ENCODE assay signal across 18 mouse cellular contexts in genomic region chr7:98342249-98342648, GRCm38 (mm10). TPM values are rescaled to one million over a fixed set of nuclear protein-coding genes. Genes with fewer than 3 reads are reported as not detected.
DNase-seq lines count a peak whose midpoint lies in the region; ATAC-seq and TF ChIP-seq lines count a peak whose summit lies in the region.
"Had no signal": no experiment of that assay in that cellular context is flagged by ENCODE, and none has a peak within 500 bp of the region (broad histone marks: within the 10 kb centered on the region; RNA-seq: fewer than 3 reads in every experiment).

No protein-coding gene starts in this region.

- peak; percentile 44 for DNase-seq in c-Kit-negative CD71-positive TER-119-positive erythroid progenitor cells, embryonic 14.5 days (ENCODE audit: low read depth, low spot score)
- peak; percentile 48 for DNase-seq in liver
- peak; percentile 50 to 63 (median 55) for DNase-seq in liver, embryonic 14.5 days (ENCODE audit: low read depth in 3 of 3, low spot score in 3 of 3)
- no peak for DNase-seq in neural tube, embryonic 10.5 days (ENCODE audit: extremely low spot score, low spot score)
- DNase-seq in urinary bladder, postnatal 36 days (ENCODE audit: low spot score in 2 of 2): no peak
- no peak for DNase-seq in retina, postnatal 1 day
- DNase-seq in cerebellum, adult 2 months: no peak
- DNase-seq: adrenal gland, adult 2 months; adrenal gland, postnatal 36 days; cerebellum, adult 18-20 months; gastrocnemius, postnatal 10 days; heart, adult 18-20 months; heart, postnatal 14 days had no signal

- peak; percentile 54 for TF ChIP-seq EP300 in liver, embryonic 14.5 days (IDR thresholded peaks at IDR 0.05; ENCODE audit: low read depth)

- no peak overlapping the region for H3K27ac ChIP-seq in liver, embryonic 14.5 days
- no peak overlapping the region for H3K27ac ChIP-seq in cerebellum, adult 2 months (ENCODE audit: insufficient read depth, low read length)
- H3K27ac ChIP-seq: heart, embryonic 15.5 days; hindbrain, embryonic 14.5 days had no signal

- TF ChIP-seq POLR2A in cerebellum, adult 2 months (IDR thresholded peaks at IDR 0.05; ENCODE audit: borderline replicate concordance, insufficient read depth, low read length): no peak

- H3K4me2 ChIP-seq in liver, embryonic 14.5 days (ENCODE audit: low read depth): 0 out of 2 replicates have a peak overlapping the region, but pooled peaks have one; percentile 7

- no peak overlapping the region; the same call in 1 of the 2 replicates for H3K9ac ChIP-seq in liver, embryonic 14.5 days (replicated peaks)

- no peak overlapping the region for H3K4me3 ChIP-seq in liver, embryonic 14.5 days (ENCODE audit: insufficient read depth in 1 of 2, low read depth in 2 of 2, low read length in 2 of 2)
- H3K4me3 ChIP-seq in cerebellum, adult 2 months (replicated peaks; ENCODE audit: insufficient read depth, low read depth, low read length): no peak overlapping the region

- H3K36me3 ChIP-seq in liver, embryonic 14.5 days (replicated peaks; ENCODE audit: control insufficient read depth, insufficient read depth, low read depth): no peaks in the 10 kb centered on the region
- H3K36me3 ChIP-seq: embryonic facial prominence, embryonic 10.5 days; heart, embryonic 15.5 days; hindbrain, embryonic 10.5 days had no signal

- 36% methylated on average over 3 of the region's 3 CpGs for WGBS in liver, embryonic 14.5 days (ENCODE audit: insufficient replicate concordance)
- 67% methylated on average over 3 of the region's 3 CpGs for WGBS in cerebellum, adult 2 months

- no peaks in the 10 kb centered on the region for H3K27me3 ChIP-seq in liver, embryonic 14.5 days (ENCODE audit: control insufficient read depth, insufficient read depth, low read length)
- H3K27me3 ChIP-seq in cerebellum, adult 2 months (ENCODE audit: control insufficient read depth, insufficient read depth, low read length): no peaks in the 10 kb centered on the region; the same call in 1 of the 2 replicates

- peaks cover 11 to 20% of the 10 kb centered on the region in 2 experiments for H3K4me1 ChIP-seq in liver, embryonic 14.5 days (replicated peaks; ENCODE audit: control insufficient read depth in 2 of 2, insufficient read depth in 2 of 2, low read length in 1 of 2)
- H3K4me1 ChIP-seq in cerebellum, adult 2 months (ENCODE audit: control insufficient read depth, insufficient read depth, low read length): no peaks in the 10 kb centered on the region
- H3K4me1 ChIP-seq: heart, embryonic 15.5 days had no signal

- no peaks in the 10 kb centered on the region for H3K9me3 ChIP-seq in liver, embryonic 14.5 days (ENCODE audit: control insufficient read depth, low read length)
- H3K9me3 ChIP-seq: embryonic facial prominence, embryonic 10.5 days; heart, embryonic 15.5 days; hindbrain, embryonic 10.5 days had no signal

- TF ChIP-seq CTCF in liver, embryonic 14.5 days (IDR thresholded peaks at IDR 0.05; ENCODE audit: low read depth): no peak
- no peak for TF ChIP-seq CTCF in cerebellum, adult 2 months (IDR thresholded peaks at IDR 0.05; ENCODE audit: borderline replicate concordance, insufficient read depth, low read depth, low read length)

- peak; percentile 69 for ATAC-seq in liver, embryonic 14.5 days (ENCODE audit: insufficient read depth)
- peak; percentile 21; the same call in 1 of the 2 replicates for ATAC-seq in megakaryocyte-erythroid progenitor cell, adult 5-6 weeks (replicated peaks; ENCODE audit: low FRiP score, low TSS enrichment, poor library complexity, severe bottlenecking)

RNA-seq across cellular contexts. Expression of gene Tsku, which starts 18.9 kb away (rescaled TPM):
- 1.9 and 2.1 TPM in 2 replicates for polyA plus RNA-seq in liver, embryonic 14.5 days (2012; rRNA removed)
- 1.7 and 1.9 TPM in 2 replicates for polyA plus RNA-seq in liver, embryonic 14.5 days (2014; fragmentation: Nextera tagmentation; extraction: Ambion mirVana)
- total RNA-seq in megakaryocyte-erythroid progenitor cell, adult 5-6 weeks (2014; fragmentation: Nextera tagmentation): not detected in 2 replicates
- not detected in 2 replicates for total RNA-seq in megakaryocyte-erythroid progenitor cell, adult 5-6 weeks (2017)
- 1.7 and 1.9 TPM in 2 replicates for polyA plus RNA-seq in cerebellum, adult 2 months (2012; rRNA removed)

RNA-seq across cellular contexts. Expression of gene Acer3, which starts 21.2 kb away (rescaled TPM):
- polyA plus RNA-seq in liver, embryonic 14.5 days (2012; rRNA removed): 7.5 and 13.8 TPM in 2 replicates
- polyA plus RNA-seq in liver, embryonic 14.5 days (2014; fragmentation: Nextera tagmentation; extraction: Ambion mirVana): 24.0 and 26.5 TPM in 2 replicates
- total RNA-seq in megakaryocyte-erythroid progenitor cell, adult 5-6 weeks (2014; fragmentation: Nextera tagmentation): 28.8 and 28.9 TPM in 2 replicates
- total RNA-seq in megakaryocyte-erythroid progenitor cell, adult 5-6 weeks (2017): 27.7 and 55.6 TPM in 2 replicates
- 11.5 and 11.8 TPM in 2 replicates for polyA plus RNA-seq in cerebellum, adult 2 months (2012; rRNA removed)

Comparison
In these comparisons a context has a peak if more than half of its experiments do, and no peak if none do; other contexts are left out.
1. DNase-seq: peak in c-Kit-negative CD71-positive TER-119-positive erythroid progenitor cells, embryonic 14.5 days (single experiment), liver (single experiment) and liver, embryonic 14.5 days (3 of 3); none in neural tube, embryonic 10.5 days (single experiment), urinary bladder, postnatal 36 days (0 of 2), retina, postnatal 1 day (single experiment) and cerebellum, adult 2 months (0 of 2).